Mouse (Mus musculus): ENCODE measurements at regions not wholly inside any gene's neighbourhood (a gene's known extent, or its start where the extent isn't known, plus 50 kb on each side); places are given as distances from the start of the nearest gene placed in this dataset.

DNA sequence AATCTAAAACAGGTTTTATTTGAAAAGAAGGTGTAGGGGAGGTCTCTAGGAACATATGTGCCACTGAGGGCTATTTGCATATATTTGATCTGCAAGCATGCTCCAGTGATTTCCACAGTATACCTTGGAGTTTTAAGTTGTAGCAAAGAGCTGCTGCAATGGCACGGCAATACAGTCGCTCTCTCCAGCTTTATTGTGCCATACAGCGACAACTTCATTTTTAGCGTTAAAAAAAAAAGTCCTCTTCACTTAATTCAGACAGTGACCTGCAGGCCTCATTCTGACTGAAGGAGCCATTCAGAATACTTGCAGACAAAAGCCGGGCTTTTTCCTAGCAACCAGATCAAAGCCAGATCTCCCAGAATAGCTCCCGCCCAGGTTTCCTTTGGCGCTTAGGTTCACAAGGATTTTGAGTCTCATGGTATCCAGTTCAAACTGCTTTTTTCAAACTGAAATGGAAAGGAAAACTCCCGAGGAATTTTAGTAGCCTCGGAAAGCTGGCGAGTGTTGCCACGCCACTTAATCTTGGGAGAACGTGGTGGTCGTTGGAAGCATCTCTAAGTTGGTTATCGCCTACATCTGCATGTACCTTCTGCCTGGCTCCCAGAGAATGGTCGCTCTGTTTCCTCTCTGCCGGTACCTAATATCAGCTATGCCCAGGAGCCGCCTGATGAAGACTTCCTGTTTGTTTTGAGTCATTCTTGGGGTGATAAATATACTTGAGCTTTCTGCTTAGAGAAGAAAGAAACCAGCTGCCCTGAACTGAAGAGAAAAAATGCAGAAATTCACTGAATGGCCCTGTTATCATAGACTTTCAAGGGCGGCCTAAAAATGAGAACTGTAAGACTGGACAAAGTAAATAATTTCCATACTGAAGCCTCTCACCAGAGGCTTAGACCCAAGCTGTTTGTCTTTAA lies 67.8 kb upstream of the Zeb2 start:
- Histone ChIP-seq H3K27ac (ENCODE audit: low read depth, low read length) (no peak overlapping the region), H3K4me2 (ENCODE audit: low read depth) (peak overlapping the region; percentile 33), H3K27me3 (ENCODE audit: insufficient read depth, low read length) (no peaks in the 10 kb centered on the region), H3K4me1 (ENCODE audit: insufficient read depth) (no peaks in the 10 kb centered on the region), H3K4me3 (ENCODE audit: low read depth, low read length) (0 out of 2 replicates have a peak overlapping the region, but pooled peaks have one; percentile 2), H3K9me3 (ENCODE audit: low read length) (no peaks in the 10 kb centered on the region), H3K9ac (no peak overlapping the region), H3K36me3 (ENCODE audit: insufficient read depth) (no peaks in the 10 kb centered on the region)
- 8% methylated on average over 18 of the region's 18 CpGs for WGBS
- DNase-seq (peak; percentile 35), ATAC-seq (peak; percentile 42)
- no peak for TF ChIP-seq CTCF (IDR thresholded peaks at IDR 0.05; ENCODE audit: low read depth)

DNA sequence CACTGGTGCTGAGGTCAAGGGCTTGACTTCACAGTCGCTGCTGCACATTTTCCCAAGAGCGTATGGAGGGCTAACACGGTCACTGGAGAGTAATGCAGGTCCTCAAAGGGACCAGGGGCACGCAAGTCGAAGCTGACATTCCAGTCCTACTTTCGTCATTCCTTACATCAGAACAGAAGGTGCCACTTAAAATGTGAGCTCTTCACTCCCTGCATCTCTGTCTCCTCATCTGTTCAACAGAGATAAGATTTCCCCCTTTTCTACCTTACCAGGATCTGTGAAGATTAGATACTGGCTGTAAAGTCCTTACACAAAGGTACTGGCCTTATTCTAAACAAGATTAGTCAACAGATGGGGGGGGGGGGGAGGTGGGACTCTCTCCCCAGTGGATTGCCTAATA lies 67.0 kb upstream of the Zeb2 start:
- no peak overlapping the region for H3K4me3 ChIP-seq (ENCODE audit: low read depth, low read length)
- H3K9ac ChIP-seq = no peak overlapping the region
- no peaks in the 10 kb centered on the region for H3K9me3 ChIP-seq (ENCODE audit: low read length)
- H3K27ac ChIP-seq (ENCODE audit: low read depth, low read length) = no peak overlapping the region
- no peak for TF ChIP-seq CTCF (IDR thresholded peaks at IDR 0.05; ENCODE audit: low read depth)
- ATAC-seq = no peak
- H3K36me3 ChIP-seq (ENCODE audit: insufficient read depth) = no peaks in the 10 kb centered on the region
- no peaks in the 10 kb centered on the region for H3K4me1 ChIP-seq (ENCODE audit: insufficient read depth)
- DNase-seq = no peak
- 37% methylated on average over 6 of the region's 6 CpGs for WGBS
- no peaks in the 10 kb centered on the region for H3K27me3 ChIP-seq (ENCODE audit: insufficient read depth, low read length)
- no peak overlapping the region for H3K4me2 ChIP-seq (ENCODE audit: low read depth)

DNA sequence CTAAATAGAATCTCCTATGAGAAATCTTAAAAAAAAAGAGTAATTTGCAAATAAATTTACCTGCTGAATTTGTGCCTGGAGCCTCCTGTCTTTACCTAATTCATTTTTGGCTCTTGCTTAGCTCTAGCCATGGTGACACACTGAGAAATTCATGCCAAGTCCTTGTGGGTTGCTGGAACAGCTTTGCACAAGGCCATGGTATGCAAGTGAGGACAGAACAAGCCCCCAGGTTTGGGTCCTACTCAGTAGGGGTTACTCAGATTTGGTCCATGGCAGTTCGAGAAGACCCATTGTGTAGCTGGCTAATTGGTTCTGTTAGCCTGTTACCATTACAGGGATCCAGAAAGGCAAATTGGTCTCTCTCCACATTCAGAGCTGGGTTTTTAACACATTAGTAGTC lies 65.7 kb upstream of the Zeb2 start:
- H3K4me1 ChIP-seq (ENCODE audit: insufficient read depth) = no peaks in the 10 kb centered on the region
- 45% methylated on average over 1 of the region's 1 CpGs for WGBS
- no peaks in the 10 kb centered on the region for H3K9me3 ChIP-seq (ENCODE audit: low read length)
- H3K27ac ChIP-seq (ENCODE audit: low read depth, low read length) = no peak overlapping the region
- no peak overlapping the region for H3K4me2 ChIP-seq (ENCODE audit: low read depth)
- TF ChIP-seq CTCF (IDR thresholded peaks at IDR 0.05; ENCODE audit: low read depth) = no peak
- peak; percentile 16; the same call in 1 of the 2 replicates for ATAC-seq
- no peaks in the 10 kb centered on the region for H3K36me3 ChIP-seq (ENCODE audit: insufficient read depth)
- no peaks in the 10 kb centered on the region for H3K27me3 ChIP-seq (ENCODE audit: insufficient read depth, low read length)
- no peak overlapping the region for H3K4me3 ChIP-seq (ENCODE audit: low read depth, low read length)
- DNase-seq = peak; percentile 21
- H3K9ac ChIP-seq = no peak overlapping the region

DNA sequence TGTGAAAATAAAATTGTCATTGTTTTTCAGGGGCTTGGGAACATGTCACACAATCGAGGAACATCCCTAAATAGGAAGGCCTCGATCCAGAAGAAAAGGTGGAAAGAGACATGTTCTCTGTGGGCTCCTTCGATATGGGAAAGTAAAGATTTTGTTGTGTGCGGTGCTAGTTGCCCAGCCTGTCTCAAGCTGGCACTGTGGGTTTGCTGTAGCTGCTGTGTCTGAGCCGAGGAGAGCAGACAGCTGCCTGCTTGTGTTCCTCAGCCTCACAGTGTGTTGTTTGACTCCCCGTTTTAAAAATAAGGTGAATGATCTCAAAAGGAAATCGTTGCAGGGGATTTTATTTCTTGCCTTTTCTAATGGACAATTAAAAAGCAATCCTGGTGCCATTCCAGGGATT lies 64.4 kb upstream of the Zeb2 start:
- Histone ChIP-seq H3K9ac (no peak overlapping the region), H3K9me3 (ENCODE audit: low read length) (no peaks in the 10 kb centered on the region), H3K4me1 (ENCODE audit: insufficient read depth) (no peaks in the 10 kb centered on the region), H3K27me3 (ENCODE audit: insufficient read depth, low read length) (no peaks in the 10 kb centered on the region), H3K4me3 (ENCODE audit: low read depth, low read length) (no peak overlapping the region), H3K4me2 (ENCODE audit: low read depth) (no peak overlapping the region), H3K27ac (ENCODE audit: low read depth, low read length) (no peak overlapping the region), H3K36me3 (ENCODE audit: insufficient read depth) (no peaks in the 10 kb centered on the region)
- ATAC-seq = peak; percentile 82
- peak; percentile 36 for TF ChIP-seq CTCF (IDR thresholded peaks at IDR 0.05; ENCODE audit: low read depth)
- 24% methylated on average over 7 of the region's 7 CpGs for WGBS
- DNase-seq = peak; percentile 69

DNA sequence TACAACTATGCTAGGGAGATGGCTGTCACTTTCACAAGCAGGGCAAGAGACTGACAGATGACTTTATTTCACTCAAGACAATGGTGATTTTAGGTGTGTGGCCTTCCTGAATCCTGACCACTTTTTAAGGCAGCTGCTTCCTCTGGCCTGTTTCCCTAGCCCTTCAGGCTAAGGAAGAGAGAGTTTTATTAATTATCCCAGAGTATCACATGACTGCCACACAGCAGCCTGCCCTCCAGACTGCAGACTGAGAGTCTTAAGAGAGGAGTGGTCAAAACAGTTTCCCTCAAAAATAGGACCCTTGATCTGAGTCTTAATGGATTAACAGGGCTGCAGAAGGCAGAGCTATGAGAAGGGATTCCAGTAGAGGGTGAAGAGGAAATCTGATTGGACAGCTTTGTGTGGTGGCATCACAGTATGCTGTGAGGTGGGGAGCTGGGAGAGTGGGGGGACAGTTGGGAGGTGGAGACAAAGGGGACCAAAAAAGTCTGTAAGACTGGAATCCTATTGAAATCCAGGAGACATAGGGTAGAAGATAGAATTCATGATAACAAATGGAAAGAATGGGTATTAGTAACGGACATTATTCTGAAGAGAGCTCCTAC lies 61.8 kb upstream of the Zeb2 start:
- Histone ChIP-seq H3K9ac (no peak overlapping the region), H3K4me3 (ENCODE audit: low read depth, low read length) (no peak overlapping the region), H3K36me3 (ENCODE audit: insufficient read depth) (no peaks in the 10 kb centered on the region), H3K27me3 (ENCODE audit: insufficient read depth, low read length) (no peaks in the 10 kb centered on the region), H3K4me2 (ENCODE audit: low read depth) (no peak overlapping the region), H3K27ac (ENCODE audit: low read depth, low read length) (no peak overlapping the region), H3K4me1 (ENCODE audit: insufficient read depth) (no peaks in the 10 kb centered on the region), H3K9me3 (ENCODE audit: low read length) (no peaks in the 10 kb centered on the region)
- TF ChIP-seq CTCF (IDR thresholded peaks at IDR 0.05; ENCODE audit: low read depth) = no peak
- 97% methylated on average over 1 of the region's 1 CpGs for WGBS
- DNase-seq (no peak), ATAC-seq (no peak)

DNA sequence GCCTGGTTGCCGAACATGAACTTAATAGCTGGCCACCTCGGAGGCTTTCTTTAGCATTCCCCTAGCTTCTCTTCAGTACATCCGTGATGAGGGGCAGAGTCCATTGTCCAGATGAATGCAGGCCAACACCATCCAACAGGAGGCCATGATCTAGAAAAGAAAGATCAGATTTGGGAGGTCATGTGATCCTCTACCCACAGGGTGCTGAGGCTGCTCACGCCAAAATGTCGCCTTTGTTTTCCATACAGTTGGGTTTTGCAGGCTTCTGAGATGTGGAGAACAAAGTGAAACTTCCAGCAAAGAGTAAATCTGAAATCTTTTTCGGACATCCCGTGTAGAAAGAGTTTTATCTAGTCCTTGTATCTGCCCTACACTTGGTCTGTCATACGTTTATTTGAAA lies 55.2 kb upstream of the Zeb2 start:
- Histone ChIP-seq H3K27ac (ENCODE audit: low read depth, low read length) (no peak overlapping the region), H3K4me2 (ENCODE audit: low read depth) (no peak overlapping the region), H3K4me3 (ENCODE audit: low read depth, low read length) (no peak overlapping the region), H3K4me1 (ENCODE audit: insufficient read depth) (no peaks in the 10 kb centered on the region), H3K36me3 (ENCODE audit: insufficient read depth) (no peaks in the 10 kb centered on the region), H3K9ac (no peak overlapping the region), H3K9me3 (ENCODE audit: low read length) (no peaks in the 10 kb centered on the region), H3K27me3 (ENCODE audit: insufficient read depth, low read length) (no peaks in the 10 kb centered on the region)
- DNase-seq = no peak
- 84% methylated on average over 8 of the region's 8 CpGs for WGBS
- no peak for TF ChIP-seq CTCF (IDR thresholded peaks at IDR 0.05; ENCODE audit: low read depth)
- no peak for ATAC-seq

DNA sequence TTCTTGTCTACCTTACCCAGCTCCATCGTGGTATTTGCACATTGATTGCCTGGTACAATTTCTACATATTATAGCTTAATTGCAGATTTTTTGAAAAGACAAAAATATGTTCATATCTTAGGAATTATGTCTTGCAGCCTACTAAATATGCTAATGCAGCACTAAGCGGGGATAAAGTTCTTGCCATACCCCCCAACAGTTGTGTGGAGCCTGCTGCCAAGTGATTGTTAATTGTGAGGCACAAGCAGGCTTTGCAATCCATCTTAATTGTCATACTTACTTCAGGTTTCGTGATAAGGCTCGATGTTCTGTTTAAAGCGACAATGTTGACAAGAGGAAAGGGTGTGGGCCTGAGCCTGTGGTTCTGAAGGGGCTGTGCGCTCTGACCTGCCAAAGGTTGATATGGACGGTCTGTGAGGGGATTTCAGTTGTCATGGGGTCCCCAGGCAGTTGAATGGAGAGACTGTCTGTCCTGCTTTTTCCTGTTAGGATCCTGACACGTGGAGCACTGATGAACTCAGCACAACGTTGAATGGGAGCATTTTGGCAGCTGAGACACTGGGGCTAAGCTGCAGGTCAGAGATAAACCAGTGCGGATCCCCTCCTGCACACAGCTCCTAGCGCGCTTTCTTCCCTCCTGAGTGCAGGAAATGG lies 54.5 kb upstream of the Zeb2 start:
- H3K4me3 ChIP-seq (ENCODE audit: low read depth, low read length) = no peak overlapping the region
- no peak overlapping the region for H3K27ac ChIP-seq (ENCODE audit: low read depth, low read length)
- H3K27me3 ChIP-seq (ENCODE audit: insufficient read depth, low read length) = no peaks in the 10 kb centered on the region
- no peak overlapping the region for H3K4me2 ChIP-seq (ENCODE audit: low read depth)
- WGBS = 54% methylated on average over 12 of the region's 12 CpGs
- H3K4me1 ChIP-seq (ENCODE audit: insufficient read depth) = no peaks in the 10 kb centered on the region
- ATAC-seq (no peak), DNase-seq (no peak)
- no peaks in the 10 kb centered on the region for H3K9me3 ChIP-seq (ENCODE audit: low read length)
- no peaks in the 10 kb centered on the region for H3K36me3 ChIP-seq (ENCODE audit: insufficient read depth)
- no peak overlapping the region for H3K9ac ChIP-seq
- no peak for TF ChIP-seq CTCF (IDR thresholded peaks at IDR 0.05; ENCODE audit: low read depth)

Data from forebrain, postnatal 0 days (tissue).